Mouse (Mus musculus): Measurements from ENCODE around the gene Lpcat4.
"Not testable (repeated sequence)": the region's sequence is repeated elsewhere in the genome, so short reads cannot be mapped to it uniquely, and the experiment has no call there.

The Lpcat4 gene

DNA sequence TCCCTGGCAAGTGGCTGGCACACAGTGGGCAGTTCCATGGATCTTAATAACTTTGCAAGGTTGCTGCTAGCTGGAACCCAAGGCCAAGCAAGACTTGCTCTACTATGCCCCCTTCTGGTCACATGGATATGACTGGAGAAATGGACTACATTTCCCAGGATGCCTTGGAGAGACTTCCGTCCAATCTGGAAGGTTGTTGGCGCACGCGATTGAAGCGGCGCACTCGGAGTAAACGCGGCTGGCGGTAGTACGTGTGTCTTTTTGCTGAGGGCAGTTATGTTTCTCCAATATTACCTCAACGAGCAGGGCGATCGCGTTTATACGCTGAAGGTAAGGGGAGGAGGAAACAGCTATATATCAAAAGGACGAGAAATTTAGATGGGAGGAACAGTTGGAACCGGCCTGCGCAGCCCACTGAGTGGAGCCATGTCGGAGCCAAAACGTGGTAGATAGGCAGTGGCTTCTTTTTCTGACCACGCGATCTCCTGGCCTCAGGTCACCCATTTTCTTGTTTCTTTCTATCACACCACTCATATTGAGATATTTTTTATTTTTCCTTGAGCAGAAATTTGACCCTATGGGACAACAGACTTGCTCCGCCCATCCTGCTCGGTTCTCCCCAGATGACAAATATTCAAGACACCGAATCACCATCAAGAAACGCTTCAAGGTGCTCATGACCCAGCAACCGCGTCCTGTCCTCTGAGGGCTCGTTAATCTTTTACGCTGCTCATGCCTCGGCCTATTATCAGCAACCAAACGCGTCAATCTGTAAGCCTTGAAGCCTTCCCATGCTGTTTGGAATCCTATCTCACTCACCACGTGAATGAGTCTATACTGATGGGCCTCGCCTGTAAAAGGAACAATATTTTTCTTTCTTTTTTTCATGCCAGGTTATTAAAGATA is 22.7 kb downstream of the Lpcat4 start, which contains the start of gene Nop10:
Nop10 (plus strand) TSS at position 179 of the 906 bp plus-strand sequence.
- peak; percentile 95 for DNase-seq (ENCODE audit: low read depth, low spot score)

DNA sequence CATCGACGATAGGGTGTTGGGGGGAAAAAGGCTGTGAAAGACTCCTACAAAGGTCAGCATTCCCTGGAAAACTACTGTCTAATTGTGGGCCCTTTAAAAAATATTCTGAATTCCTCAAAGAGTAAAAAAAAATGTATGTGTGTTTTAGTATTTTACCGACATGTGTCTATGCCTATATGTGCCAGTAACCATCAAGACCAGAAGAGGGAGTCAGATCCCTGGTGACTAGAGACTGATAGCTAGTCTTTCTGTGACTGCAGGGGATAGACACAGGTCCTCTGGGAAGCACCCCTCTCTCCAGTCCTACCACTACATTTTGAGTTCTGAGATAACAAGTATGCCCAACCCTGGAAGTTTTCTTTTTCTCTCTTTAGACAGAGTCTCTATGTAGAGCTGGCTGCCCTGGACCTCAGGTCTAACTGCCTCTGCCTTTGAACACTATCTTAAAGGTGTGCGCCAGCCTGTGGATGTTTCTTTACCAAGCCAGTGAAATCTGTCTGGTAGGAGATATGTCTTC is 23.6 kb downstream of the Lpcat4 start:
- DNase-seq (ENCODE audit: low read depth, low spot score) = no peak

DNA sequence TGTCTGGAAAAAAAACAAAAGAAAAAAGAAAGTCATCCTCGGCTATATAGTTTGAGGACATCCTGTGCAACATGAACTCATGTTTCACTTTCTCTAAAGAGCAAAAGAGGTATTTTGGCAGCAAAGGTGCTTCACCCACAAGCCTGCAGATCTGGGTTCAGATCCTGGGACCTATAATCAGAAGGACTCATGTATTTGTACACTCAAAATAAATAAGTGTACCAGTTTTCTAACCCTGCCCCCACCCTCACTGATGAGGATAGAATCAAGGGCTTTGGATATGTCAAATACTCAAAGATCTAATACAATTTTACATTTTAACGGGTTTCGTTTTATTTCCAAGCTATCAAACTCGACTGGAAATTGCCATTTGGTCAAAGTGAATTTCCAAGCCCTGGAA is 25.1 kb downstream of the Lpcat4 start:
- DNase-seq (ENCODE audit: low read depth, low spot score) = no peak

DNA sequence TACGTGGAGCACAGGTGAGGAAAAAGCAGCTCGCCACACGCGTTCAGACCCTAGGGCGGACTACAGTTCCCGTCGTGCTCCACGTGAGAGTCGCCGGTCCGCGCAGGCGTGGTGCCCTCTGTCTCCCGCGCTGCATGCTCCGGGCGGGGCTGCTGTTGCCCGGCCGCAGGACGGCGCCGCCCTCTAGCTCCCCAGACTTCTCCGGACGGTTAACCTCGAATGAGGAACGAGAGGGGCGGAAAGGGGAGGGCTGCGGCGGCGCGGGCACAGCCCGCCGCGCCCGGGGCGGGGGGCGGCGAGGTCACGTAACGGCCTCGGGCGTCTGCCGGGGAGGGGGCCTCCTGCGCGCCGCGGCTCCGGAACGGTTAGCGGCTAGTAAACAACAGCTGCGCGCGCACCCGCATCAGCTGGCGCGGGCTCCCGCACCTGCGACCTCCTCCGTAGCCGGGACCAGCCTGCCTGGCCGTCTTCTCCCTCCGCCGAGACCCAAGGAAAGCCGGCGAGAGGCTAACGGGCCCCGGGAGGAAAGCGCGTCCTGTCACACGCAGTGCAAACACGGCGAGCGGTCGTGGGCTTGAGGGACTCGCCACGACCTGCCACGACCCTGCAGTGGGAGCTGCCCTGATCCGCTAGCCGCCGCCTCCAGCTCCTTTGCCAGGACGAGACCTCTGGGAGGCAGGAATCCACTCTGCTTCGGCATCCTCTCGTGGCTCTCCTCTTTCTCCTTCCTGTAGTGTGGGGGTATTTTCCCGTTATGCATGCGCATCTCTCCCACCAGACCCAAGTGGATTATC is 26.4 kb downstream of the Lpcat4 start, which contains the start of gene Slc12a6:
Slc12a6 (plus strand) TSS at position 378 of the 794 bp plus-strand sequence.
- DNase-seq (ENCODE audit: low read depth, low spot score) = peak; percentile 89

DNA sequence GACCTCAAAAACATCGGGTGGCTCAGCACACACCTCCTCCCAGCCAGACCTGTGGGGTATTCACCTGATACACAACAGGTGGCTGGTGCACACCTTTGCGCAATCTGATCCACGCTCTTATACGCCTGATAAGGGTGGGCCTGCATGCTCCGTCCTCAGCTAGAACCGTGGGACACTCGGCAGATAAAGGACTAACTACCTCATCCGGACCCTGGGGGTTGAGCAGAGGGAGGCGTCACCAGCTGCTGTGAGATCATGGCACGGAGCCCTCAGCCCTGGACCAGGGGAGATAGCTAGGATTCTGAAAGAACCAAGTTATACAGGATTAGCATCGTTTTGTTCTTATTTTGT is 26.9 kb downstream of the Lpcat4 start, which contains the start of gene Gm21985:
Gm21985 (plus strand) TSS at position 73 of the 351 bp plus-strand sequence.
- no peak for DNase-seq (ENCODE audit: low read depth, low spot score)

DNA sequence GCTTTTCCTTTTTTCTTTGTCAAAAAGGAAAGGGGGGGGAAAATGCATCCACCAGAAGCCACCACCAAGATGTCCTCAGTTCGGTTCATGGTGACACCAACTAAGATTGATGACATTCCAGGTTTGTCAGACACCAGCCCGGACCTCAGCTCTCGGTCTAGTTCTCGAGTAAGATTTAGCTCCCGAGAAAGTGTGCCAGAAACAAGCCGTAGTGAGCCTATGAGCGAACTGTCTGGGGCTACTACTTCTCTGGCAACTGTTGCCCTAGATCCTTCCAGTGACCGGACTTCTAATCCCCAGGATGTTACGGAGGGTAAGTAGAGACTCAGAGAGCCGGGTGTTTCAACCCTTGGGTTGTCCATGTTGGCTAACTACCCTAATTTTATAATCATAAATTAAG is 27.5 kb downstream of the Lpcat4 start:
- no peak for DNase-seq (ENCODE audit: low read depth, low spot score)

DNA sequence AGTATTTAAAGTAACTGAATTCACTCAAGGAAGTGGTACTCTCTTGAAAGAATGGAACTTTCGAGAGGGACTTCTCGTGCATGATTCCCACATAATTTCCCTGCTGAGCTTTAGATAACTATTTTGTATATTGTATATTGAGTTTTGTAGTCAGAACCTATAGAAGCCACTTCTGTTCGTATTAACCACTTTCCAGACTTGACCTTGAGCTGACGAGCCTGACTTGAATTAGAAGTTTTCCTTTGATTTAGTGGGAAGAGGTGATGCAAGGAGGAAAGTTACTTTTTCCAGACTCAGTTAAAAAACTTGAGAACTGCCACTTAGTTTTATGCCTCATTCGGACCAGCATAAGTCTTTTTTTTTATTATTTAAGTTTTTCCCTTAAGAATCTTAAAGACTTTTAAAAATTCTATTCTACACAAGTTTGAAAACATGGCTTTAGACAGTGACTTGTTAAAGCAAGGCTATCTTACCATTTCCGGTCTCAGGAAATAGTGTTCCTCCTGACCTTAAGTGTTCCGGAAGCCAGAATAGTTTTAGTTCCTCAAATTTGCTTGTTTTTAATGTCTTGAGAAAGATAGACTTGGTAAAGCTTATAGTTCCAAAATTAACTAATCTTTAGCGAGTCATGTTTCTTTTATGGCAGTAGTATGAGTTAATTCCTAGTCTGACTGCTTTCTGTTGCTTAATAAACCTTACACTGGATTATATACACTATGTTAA is 28.4 kb downstream of the Lpcat4 start:
- no peak for DNase-seq (ENCODE audit: low read depth, low spot score)

DNA sequence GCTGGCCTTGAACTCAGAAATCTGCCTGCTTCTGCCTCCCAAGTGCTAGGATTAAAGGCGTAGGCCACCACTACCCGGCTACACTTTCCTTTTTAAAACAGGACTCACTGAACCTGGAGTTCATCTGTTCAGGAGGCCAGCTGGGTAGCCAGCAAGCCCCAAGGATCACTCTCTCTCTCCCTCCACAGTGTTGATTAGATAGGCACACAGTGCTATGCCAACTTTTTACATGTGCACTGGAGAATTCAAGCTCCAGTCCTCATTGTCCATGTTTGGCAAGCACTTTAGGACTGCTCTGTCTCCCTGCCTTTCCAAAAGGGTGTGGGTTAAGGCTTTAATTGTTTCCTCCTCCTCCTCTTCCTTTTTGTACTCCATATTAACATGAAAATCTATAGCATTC is 30.7 kb downstream of the Lpcat4 start:
- no peak for DNase-seq (ENCODE audit: low read depth, low spot score)

DNA sequence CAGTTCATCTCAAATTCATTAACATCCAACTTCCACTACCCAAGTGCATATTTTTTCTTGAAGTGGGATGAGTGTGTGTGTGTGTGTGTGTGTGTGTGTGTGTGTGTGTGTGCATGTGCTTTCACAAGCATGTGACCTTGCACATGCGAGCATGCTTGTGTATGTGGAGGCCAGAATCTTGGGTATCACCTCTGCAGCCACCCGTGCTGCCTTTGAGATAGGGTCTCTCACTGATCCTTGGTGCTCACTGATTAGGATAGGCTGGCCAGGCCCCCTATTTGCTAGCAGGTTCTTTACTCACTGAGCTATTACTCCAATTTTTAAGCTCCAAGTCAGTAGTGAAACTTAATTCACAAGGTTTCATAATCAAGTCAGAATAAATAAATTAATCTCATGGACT is 33.6 kb downstream of the Lpcat4 start:
- no peak for DNase-seq (ENCODE audit: low read depth, low spot score)

DNA sequence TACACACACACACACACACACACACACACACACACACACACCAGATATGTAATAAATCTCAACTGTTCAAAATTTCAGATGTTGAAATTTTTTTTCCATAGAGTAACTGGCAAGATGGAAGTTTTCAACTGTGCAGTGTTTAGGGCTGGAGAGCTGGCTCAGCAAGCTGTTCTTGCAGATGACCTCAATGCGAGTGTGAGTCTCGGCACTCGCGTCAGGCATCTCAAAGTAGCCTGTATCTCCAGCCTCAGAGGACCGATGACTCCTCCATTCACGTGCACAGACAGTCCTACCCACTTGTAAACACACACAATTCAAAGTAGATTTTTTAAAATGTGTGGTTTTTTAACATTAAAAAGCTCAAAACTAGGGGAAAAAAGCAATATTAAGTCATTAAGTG is 34.2 kb downstream of the Lpcat4 start:
- no peak for DNase-seq (ENCODE audit: low read depth, low spot score)

DNA sequence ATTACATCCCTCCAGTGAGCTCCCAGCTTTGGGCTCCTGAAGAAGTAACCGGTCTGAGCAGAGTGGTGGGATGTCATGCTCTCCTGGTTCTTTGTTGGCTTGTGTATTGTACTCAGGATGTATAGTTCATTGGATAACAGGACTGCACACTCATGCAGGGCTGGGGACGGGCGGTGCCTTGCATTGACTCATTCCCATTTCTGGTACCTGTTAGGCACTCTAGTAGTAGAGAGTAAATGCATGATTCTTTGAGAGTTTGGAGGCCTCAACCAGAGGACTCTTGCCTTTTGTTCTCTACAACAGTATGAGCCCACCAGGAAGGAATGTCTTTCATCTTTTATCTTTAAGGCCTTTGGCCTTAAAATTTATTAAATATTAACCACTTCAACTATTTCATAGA is 37.6 kb downstream of the Lpcat4 start:
- DNase-seq (ENCODE audit: low read depth, low spot score) = no peak

DNA sequence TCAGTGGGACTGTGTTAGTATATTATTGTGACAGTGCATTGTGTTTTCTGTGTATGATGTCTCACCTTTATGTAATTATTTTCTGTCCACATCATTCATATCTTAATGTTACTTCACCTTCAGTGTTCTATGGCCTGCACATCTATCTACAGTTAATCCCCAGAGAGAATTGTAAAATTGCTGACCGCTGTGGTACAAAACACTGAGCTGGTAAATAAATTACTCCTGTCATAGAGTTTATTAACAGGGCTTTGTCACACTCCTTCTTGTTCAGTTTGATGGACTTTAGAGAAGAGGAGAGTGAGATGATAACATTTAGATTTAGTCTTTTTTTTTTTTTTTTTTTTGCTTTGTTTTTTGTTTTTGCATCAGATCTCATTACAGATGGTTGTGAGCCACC is 43.6 kb downstream of the Lpcat4 start:
- DNase-seq (ENCODE audit: low read depth, low spot score) = no peak

DNA sequence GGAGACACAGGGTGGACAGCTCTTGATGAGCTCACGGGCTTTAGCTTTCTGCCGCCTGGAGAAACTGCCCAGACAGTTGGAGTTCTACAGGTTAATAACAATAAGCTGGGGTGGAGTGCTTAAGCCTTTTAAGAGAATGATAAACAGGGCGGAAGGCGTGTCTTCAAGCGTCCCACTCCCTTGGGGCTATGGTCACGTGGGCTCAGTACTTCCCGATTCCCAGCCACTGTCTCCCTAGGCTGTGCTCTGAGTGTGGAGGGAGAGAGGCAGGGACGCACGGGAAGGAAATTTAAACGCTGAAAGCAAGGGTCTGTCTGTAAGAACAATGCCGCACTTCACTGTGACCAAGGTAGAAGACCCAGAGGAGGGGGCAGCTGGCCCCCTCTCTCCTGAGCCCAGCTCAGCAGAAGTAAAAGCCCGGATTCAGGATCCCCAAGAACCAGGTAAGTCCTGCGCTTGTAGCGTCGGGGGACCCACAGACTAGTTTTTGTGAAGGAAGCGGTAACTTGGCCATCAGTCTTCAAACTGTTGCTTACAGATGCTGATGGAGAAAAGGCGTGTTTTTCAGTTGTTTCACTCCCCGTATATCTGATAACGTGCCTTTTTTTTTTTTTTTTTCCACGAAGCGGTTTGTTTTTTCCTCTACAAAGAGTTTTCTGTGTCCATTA is 45.2 kb downstream of the Lpcat4 start:
- peak; percentile 41 for DNase-seq (ENCODE audit: low read depth, low spot score)

DNA sequence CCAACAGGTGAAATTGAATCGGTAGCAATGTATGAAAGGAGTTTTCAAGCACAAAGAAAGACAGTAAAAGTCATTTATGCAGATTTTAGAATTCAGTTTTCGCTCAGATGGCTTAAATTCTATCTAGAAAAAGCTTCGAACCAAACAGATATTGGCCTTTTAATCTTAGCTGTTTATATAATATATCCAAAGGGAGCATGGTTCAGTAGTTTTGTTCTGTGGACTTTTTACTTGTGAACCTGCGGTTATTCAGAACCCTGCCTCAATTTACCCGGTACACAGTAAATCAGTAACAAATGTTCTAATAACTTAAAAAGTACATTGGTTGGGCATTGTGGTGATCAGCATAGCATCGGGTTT is 45.7 kb downstream of the Lpcat4 start:
- no peak for DNase-seq (ENCODE audit: low read depth, low spot score)

DNA sequence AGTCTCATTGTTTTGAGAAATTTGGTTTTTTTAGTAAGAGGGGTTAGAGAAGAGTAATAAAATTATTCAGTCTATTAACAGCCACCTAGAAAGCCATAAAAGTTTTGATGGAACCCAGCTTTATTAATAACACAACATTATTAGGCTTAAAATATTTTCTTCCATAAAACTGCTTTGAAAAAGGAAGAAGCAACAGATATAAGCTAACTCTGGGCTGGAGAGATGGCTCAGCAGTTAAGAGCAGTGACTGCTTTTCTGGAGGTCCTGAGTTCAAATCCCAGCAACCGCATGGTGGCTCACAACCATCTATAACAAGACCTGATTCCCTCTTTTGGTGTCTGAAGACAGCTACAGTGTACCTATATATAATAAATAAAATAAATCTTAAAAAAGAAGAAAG is 46.8 kb downstream of the Lpcat4 start:
- not testable (repeated sequence) for DNase-seq (ENCODE audit: low read depth, low spot score)

DNA sequence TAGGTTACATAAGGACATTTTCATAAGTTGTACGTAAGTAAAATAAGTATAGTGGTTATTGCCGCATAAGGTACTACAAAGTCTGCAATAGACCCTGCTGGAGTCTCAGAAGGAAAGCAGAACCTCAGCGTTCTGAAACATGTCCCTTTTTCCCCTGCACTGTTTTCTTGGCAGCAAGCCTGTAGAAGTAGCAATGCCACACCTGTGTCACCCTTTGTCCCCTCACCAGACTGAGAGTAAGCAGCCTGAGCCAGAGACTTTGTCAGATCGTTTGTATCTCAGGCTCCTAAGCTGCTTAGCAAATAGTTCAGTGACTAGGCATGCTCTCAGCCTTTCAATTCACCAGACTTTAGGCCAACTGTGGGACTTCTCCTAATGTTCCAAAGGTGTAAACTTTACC is 47.8 kb downstream of the Lpcat4 start:
- DNase-seq (ENCODE audit: low read depth, low spot score) = no peak

DNA sequence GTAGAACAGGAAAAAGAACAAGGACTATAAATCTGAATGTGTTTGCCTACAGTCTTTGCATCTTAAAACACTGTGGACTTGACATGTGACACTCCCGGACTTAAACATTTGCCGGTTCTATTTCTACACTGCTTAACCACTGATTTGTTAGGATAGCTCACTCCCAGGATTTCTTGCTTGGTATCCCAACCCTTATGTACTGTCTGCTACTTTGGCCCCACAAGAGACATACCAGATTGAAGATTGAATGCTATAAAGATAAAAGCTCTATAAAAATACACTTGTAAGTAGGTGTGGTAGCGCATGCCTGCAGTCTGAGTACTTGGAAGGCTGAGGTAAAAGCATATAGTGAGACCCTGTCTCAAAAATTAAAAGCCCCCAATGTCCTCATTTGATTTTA is 50.2 kb downstream of the Lpcat4 start:
- no peak for DNase-seq (ENCODE audit: low read depth, low spot score)

DNA sequence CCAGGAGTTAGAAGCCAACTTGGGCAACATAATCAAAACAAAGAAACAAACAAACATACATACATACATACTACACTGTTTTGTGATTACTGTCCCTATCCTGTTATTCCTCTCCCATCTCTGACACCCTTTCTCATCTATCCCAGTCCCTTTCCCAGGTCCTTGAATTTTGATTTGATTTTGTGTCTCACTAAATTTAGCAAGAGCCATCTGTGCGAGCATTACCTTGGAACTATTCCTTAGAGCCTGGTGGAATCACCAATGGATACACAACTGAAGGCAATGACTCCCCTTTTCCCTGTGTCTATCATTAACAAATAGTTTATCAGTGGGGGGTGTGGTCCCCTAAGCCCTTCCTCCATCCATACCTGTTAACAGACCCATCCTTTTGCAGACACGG is 53.6 kb downstream of the Lpcat4 start:
- DNase-seq (ENCODE audit: low read depth, low spot score) = no peak

DNA sequence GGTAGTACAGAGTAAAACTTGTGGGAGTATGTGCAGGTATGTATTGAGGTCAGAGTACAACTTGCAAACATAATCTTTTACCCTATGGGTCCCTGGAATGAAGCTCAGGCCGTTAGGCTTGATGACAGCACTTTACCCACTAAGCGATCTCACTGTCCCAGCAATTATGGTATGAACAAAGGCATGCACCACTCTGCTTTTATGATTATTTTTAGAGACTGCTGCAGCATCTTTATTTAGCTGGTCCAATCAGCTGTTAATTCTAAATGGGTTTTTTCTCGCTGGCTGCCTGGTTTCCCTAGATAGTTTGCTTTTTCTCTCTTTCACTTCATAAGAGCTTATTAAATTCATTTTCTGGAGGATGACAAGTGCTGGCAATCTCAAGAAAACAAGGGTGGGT is 56.9 kb downstream of the Lpcat4 start:
- DNase-seq (ENCODE audit: low read depth, low spot score) = no peak
